In genomic region chr17:3114358-3114719, GRCm38 (mm10) we compare ENCODE assay signal across 8 mouse cellular contexts. TPM values are rescaled to one million over a fixed set of nuclear protein-coding genes. Genes with fewer than 3 reads are reported as not detected.
DNase-seq lines count a peak whose midpoint lies in the region; ATAC-seq and TF ChIP-seq lines count a peak whose summit lies in the region.

No protein-coding gene starts in this region.

- no peak for TF ChIP-seq POLR2A in CH12.LX (IDR thresholded peaks at IDR 0.05; ENCODE audit: low read depth, low read length)

- dilution Hi-C loops in CH12.LX (cut with MboI; ENCODE audit: extremely low pct_ligation_motif_present, extremely low pct_unique_long_range_greater_than_20kb, low sequenced_read_pairs) = no loop called here

- peaks cover 46% of the 10 kb centered on the region for H3K79me2 ChIP-seq in CH12.LX (replicated peaks; ENCODE audit: control insufficient read depth, extremely low read depth, insufficient read depth, poor library complexity, severe bottlenecking)

- peak overlapping the region; percentile 97 for H3K9ac ChIP-seq in heart, embryonic 11.5 days (ENCODE audit: low read depth, low read length)
- H3K9ac ChIP-seq in CH12.LX (ENCODE audit: insufficient read depth, low read depth) = peak overlapping the region; percentile 87
- peak overlapping the region; percentile 59 for H3K9ac ChIP-seq in embryonic facial prominence, embryonic 15.5 days
- peak overlapping the region; percentile 98 for H3K9ac ChIP-seq in limb, embryonic 12.5 days (replicated peaks)
- peak overlapping the region; percentile 94 for H3K9ac ChIP-seq in neural tube, embryonic 14.5 days (replicated peaks; ENCODE audit: low read depth, low read length)

- under 1% methylated on average over 31 of the region's 31 CpGs for WGBS in heart, embryonic 11.5 days (ENCODE audit: insufficient replicate concordance)
- 0% methylated on average over 31 of the region's 31 CpGs for WGBS in embryonic facial prominence, embryonic 15.5 days
- WGBS in limb, embryonic 12.5 days = under 1% methylated on average over 31 of the region's 31 CpGs
- WGBS in neural tube, embryonic 14.5 days = 0% methylated on average over 31 of the region's 31 CpGs

- peak overlapping the region; percentile 96 for H3K4me3 ChIP-seq in heart, embryonic 11.5 days (ENCODE audit: low read depth, low read length)
- peak overlapping the region; percentile 91 to 95 (median 92) for H3K4me3 ChIP-seq in CH12.LX (replicated peaks in 1 of 3; ENCODE audit: low read depth in 2 of 3, low read length in 2 of 3, poor library complexity in 1 of 3)
- peak overlapping the region; percentile 70 for H3K4me3 ChIP-seq in embryonic facial prominence, embryonic 15.5 days (replicated peaks)
- H3K4me3 ChIP-seq in limb, embryonic 12.5 days (replicated peaks) = peak overlapping the region; percentile 98
- peak overlapping the region; percentile 98 for H3K4me3 ChIP-seq in neural tube, embryonic 14.5 days (ENCODE audit: low read depth, low read length)

- no peak for DNase-seq in heart, postnatal 25 days (ENCODE audit: low spot score)
- peak; percentile 69 for DNase-seq in CH12.LX (ENCODE audit: extremely low read depth)
- no peak for DNase-seq in cerebellum, adult 11-12 months
- DNase-seq in frontal cortex, postnatal 10 days (ENCODE audit: low spot score in 2 of 2) = no peak

- TF ChIP-seq RAD21 in CH12.LX (IDR thresholded peaks at IDR 0.05; ENCODE audit: low read depth, low read length) = no peak

- H3K27ac ChIP-seq in heart, embryonic 11.5 days (ENCODE audit: low read depth, low read length) = peak overlapping the region; percentile 100
- H3K27ac ChIP-seq in CH12.LX (ENCODE audit: insufficient read depth, low read depth) = peak overlapping the region; percentile 96
- H3K27ac ChIP-seq in embryonic facial prominence, embryonic 15.5 days (replicated peaks) = peak overlapping the region; percentile 100
- H3K27ac ChIP-seq in limb, embryonic 12.5 days = peak overlapping the region; percentile 99
- peak overlapping the region; percentile 99 for H3K27ac ChIP-seq in neural tube, embryonic 14.5 days (ENCODE audit: low read depth, low read length)

- TF ChIP-seq EP300 in CH12.LX (IDR thresholded peaks at IDR 0.05; ENCODE audit: low read length) = no peak

- in situ Hi-C loops in CH12.LX (cut with MboI; ENCODE audit: low pct_ligation_motif_present, low pct_unique_long_range_greater_than_20kb, low sequenced_read_pairs) = no loop called here

- no peaks in the 10 kb centered on the region for H3K27me3 ChIP-seq in heart, embryonic 11.5 days (ENCODE audit: control insufficient read depth, insufficient read depth, low read length)
- no peaks in the 10 kb centered on the region for H3K27me3 ChIP-seq in CH12.LX (replicated peaks)
- no peaks in the 10 kb centered on the region for H3K27me3 ChIP-seq in embryonic facial prominence, embryonic 15.5 days
- no peaks in the 10 kb centered on the region for H3K27me3 ChIP-seq in limb, embryonic 12.5 days
- H3K27me3 ChIP-seq in neural tube, embryonic 14.5 days (ENCODE audit: control insufficient read depth, insufficient read depth, low read length) = peaks cover 3% of the 10 kb centered on the region; the same call in 1 of the 2 replicates

- no peaks in the 10 kb centered on the region for H3K9me3 ChIP-seq in heart, embryonic 11.5 days (replicated peaks; ENCODE audit: control insufficient read depth, low read length)
- no peaks in the 10 kb centered on the region for H3K9me3 ChIP-seq in CH12.LX (replicated peaks; ENCODE audit: low read length)
- no peaks in the 10 kb centered on the region for H3K9me3 ChIP-seq in embryonic facial prominence, embryonic 15.5 days (replicated peaks)
- no peaks in the 10 kb centered on the region for H3K9me3 ChIP-seq in limb, embryonic 12.5 days
- H3K9me3 ChIP-seq in neural tube, embryonic 14.5 days (ENCODE audit: control insufficient read depth, low read length) = no peaks in the 10 kb centered on the region

- intact Hi-C loops in heart, postnatal 25 days (cut with DNase I) = loop anchor here (10.0 kb wide), 1 partner anchor 110 kb away; no protein-coding TSS in a partner anchor

- peak overlapping the region; percentile 67 for H3K4me2 ChIP-seq in heart, embryonic 11.5 days
- 0 out of 2 replicates have a peak overlapping the region, but pooled peaks have one; percentile 98 for H3K4me2 ChIP-seq in CH12.LX (ENCODE audit: insufficient read depth, low read depth, poor library complexity, severe bottlenecking)
- peak overlapping the region; percentile 65 for H3K4me2 ChIP-seq in embryonic facial prominence, embryonic 15.5 days (replicated peaks)
- H3K4me2 ChIP-seq in limb, embryonic 12.5 days = peak overlapping the region; percentile 73
- H3K4me2 ChIP-seq in neural tube, embryonic 14.5 days (ENCODE audit: low read depth, low read length) = peak overlapping the region; percentile 64

- peak; percentile 55 for ATAC-seq in heart, embryonic 11.5 days (replicated peaks; ENCODE audit: insufficient number of reproducible peaks, low FRiP score, low TSS enrichment)
- peak; percentile 70 for ATAC-seq in embryonic facial prominence, embryonic 15.5 days (ENCODE audit: insufficient number of reproducible peaks, low FRiP score, low TSS enrichment, low read depth)
- peak; percentile 68 for ATAC-seq in limb, embryonic 12.5 days (ENCODE audit: insufficient number of reproducible peaks, insufficient read depth, low FRiP score, low TSS enrichment, low read depth)
- ATAC-seq in neural tube, embryonic 14.5 days (ENCODE audit: low read depth) = peak; percentile 69

- no peak; a peak in 1 of 4 replicates for TF ChIP-seq CTCF in CH12.LX (conservative IDR thresholded peaks at IDR 0.05 in 1 of 2, IDR thresholded peaks at IDR 0.05 in 1 of 2; ENCODE audit: low read depth in 2 of 2, low read length in 2 of 2)

- 0 out of 2 replicates have a peak, but pooled peaks cover 3% of the 10 kb centered on the region for H3K4me1 ChIP-seq in heart, embryonic 11.5 days (ENCODE audit: control insufficient read depth, insufficient read depth, low read length)
- peaks cover 9 to 24% of the 10 kb centered on the region in 2 experiments; a peak in 3 of 4 replicates for H3K4me1 ChIP-seq in CH12.LX (ENCODE audit: control insufficient read depth in 1 of 2, insufficient read depth in 2 of 2)
- peaks cover 10% of the 10 kb centered on the region for H3K4me1 ChIP-seq in embryonic facial prominence, embryonic 15.5 days
- peaks cover 6% of the 10 kb centered on the region for H3K4me1 ChIP-seq in limb, embryonic 12.5 days (replicated peaks)
- H3K4me1 ChIP-seq in neural tube, embryonic 14.5 days (ENCODE audit: control insufficient read depth, insufficient read depth, low read length) = peaks cover 21% of the 10 kb centered on the region

- no peaks in the 10 kb centered on the region for H3K36me3 ChIP-seq in heart, embryonic 11.5 days (ENCODE audit: control insufficient read depth, insufficient read depth, low read length)
- peaks cover 0 to 18% of the 10 kb centered on the region in 2 experiments for H3K36me3 ChIP-seq in CH12.LX (replicated peaks in 1 of 2; ENCODE audit: control insufficient read depth in 1 of 2, insufficient read depth in 1 of 2, low read length in 1 of 2)
- no peaks in the 10 kb centered on the region for H3K36me3 ChIP-seq in embryonic facial prominence, embryonic 15.5 days
- peaks cover 6% of the 10 kb centered on the region for H3K36me3 ChIP-seq in limb, embryonic 12.5 days
- H3K36me3 ChIP-seq in neural tube, embryonic 14.5 days (ENCODE audit: control insufficient read depth, insufficient read depth, low read length) = no peaks in the 10 kb centered on the region

TF ChIP-seq in CH12.LX, 34 proteins besides CTCF, POLR2A, EP300 and RAD21:
- TF ChIP-seq JUN (IDR thresholded peaks at IDR 0.05; ENCODE audit: insufficient read depth, low read depth, low read length) (no peak), ZMIZ1 (IDR thresholded peaks at IDR 0.05; ENCODE audit: low read depth, low read length) (no peak), ELF1 (IDR thresholded peaks at IDR 0.05; ENCODE audit: low read depth, low read length) (peak; percentile 85), NELFE (IDR thresholded peaks at IDR 0.05; ENCODE audit: low read depth, low read length) (no peak), CHD2 (IDR thresholded peaks at IDR 0.05; ENCODE audit: low read length) (no peak), BHLHE40 (IDR thresholded peaks at IDR 0.05; ENCODE audit: low read depth, low read length) (peak; percentile 87)

RNA-seq across cellular contexts. Expression of gene Scaf8, which starts 0.4 kb away (rescaled TPM):
- polyA plus RNA-seq in heart, embryonic 11.5 days (2014; fragmentation: Nextera tagmentation; extraction: Ambion mirVana) = 19.1 and 20.6 TPM in 2 replicates
- total RNA-seq in heart, postnatal 25 days (2021) = 10 to 100 TPM; 28.2 to 31.6 TPM
- 23.9 and 26.2 TPM in 2 replicates for total RNA-seq in CH12.LX (2012; rRNA removed)
- total RNA-seq in CH12.LX (2014; rRNA removed) = 30.7 and 31.8 TPM in 2 replicates
- polyA plus RNA-seq in CH12.LX (2012; ENCODE audit: insufficient read length, low read depth) = 33.5 and 47.3 TPM in 2 replicates
- 20.4 and 21.1 TPM in 2 replicates for polyA plus RNA-seq in embryonic facial prominence, embryonic 15.5 days (2015; fragmentation: Nextera tagmentation; extraction: Ambion mirVana)
- 28.8 and 29.6 TPM in 2 replicates for polyA plus RNA-seq in limb, embryonic 12.5 days (2016; fragmentation: Nextera tagmentation; extraction: Ambion mirVana)
- 19.8 and 23.4 TPM in 2 replicates for polyA plus RNA-seq in neural tube, embryonic 14.5 days (2014; fragmentation: Nextera tagmentation; extraction: Ambion mirVana)
